Mouse (Mus musculus) CD4-positive, CD25-positive, alpha-beta regulatory T cell, adult 2 months (primary cell): ENCODE measurements at regions not wholly inside any gene's neighbourhood (a gene's known extent, or its start where the extent isn't known, plus 50 kb on each side); places are given as distances from the start of the nearest gene placed in this dataset.

Experiments used
- DNase-seq: peaks from one replicate; pipeline ENCODE4 v3.0.0-alpha.2; 2012; ENCODE audit warnings: low read depth, low spot score

DNA sequence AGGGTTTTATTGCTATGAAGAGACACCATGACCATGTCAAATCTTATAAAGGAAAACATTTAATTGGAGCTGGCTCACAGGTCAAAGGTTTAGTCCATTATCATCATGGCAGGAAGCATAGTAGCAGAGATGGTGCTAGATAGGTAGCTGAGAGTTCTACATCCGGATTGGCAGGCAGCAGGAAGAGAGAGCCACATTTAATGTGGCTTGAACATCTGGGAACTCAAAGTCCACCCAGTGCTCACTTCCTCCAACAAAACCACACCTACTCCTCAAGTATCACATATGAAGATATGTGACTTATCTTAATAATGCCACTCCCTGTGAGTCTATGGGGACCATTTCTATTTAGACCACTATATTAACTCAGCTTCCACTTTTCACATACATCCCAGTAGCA, 93.2 kb upstream of the Fbxo33 start:
- no peak for DNase-seq

DNA sequence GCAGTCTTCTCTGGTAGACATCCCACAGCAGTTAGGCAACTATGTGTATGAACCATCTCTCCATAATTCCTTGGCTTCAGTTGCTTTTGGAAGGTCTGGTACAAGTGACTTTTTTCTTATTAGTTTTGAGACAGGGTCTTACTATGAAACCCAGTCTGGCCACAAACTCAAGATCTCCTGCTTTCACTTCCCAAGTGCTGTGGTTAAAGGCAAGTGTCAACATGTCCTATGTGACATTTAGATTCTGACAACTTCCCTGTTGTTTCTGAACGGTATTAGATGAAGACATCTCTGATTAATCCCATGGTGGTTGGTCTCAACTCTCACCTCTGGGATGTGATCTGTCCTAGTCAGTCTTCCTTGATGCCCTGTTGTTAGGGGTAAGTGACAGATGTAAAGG, 88.4 kb upstream of the Fbxo33 start:
- no peak for DNase-seq

DNA sequence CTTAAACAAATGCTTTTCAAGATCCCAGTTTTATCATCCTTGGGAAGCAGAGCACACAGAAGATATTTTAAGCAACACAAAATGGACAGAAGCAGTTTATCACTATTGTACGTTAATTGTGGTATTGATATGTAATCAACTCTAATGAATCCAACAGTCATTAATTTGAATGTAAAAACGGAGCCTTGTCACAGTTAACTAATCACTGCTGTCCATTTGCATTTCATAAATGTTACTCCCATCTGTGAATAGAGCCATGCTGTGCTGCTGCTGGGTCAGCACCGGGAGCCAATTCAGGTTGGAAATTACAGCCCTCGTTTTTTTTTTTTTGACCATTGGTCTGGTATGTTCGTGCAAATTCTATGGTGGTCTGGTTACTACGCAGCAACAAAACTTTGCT, 85.0 kb upstream of the Fbxo33 start:
- no peak for DNase-seq
